Mouse (Mus musculus) testis, adult 2 months (tissue): ENCODE data around the gene Plcb4. TPM values are rescaled to one million over a fixed set of nuclear protein-coding genes. Genes with fewer than 3 reads are reported as not detected.

Experiments used
- H3K27ac ChIP-seq: fragments of 200-500 bp; 2 replicates; pipeline ENCODE4 v1.5.1; 2012; ENCODE audit warnings: low read depth, low read length; ENCODE audit not compliant: control insufficient read depth, insufficient read depth
- H3K27me3 ChIP-seq: fragments of 200-500 bp; 2 replicates; pipeline ENCODE4 v1.6.1; 2012; ENCODE audit warnings: mild to moderate bottlenecking, low read length, moderate library complexity; ENCODE audit not compliant: control insufficient read depth, insufficient read depth
- H3K36me3 ChIP-seq: fragments of 200-500 bp; 2 replicates; pipeline ENCODE4 v1.6.1; 2012; ENCODE audit warnings: mild to moderate bottlenecking, low read length; ENCODE audit not compliant: control insufficient read depth, insufficient read depth
- H3K4me1 ChIP-seq: fragments of 200-500 bp; 2 replicates; pipeline ENCODE4 v1.6.1; 2012; ENCODE audit warnings: low read length; ENCODE audit not compliant: control insufficient read depth, insufficient read depth
- H3K4me3 ChIP-seq: fragments of 200-500 bp; 2 replicates; pipeline ENCODE4 v1.5.1; 2012; ENCODE audit warnings: low read depth, mild to moderate bottlenecking, low read length, moderate library complexity, mixed read lengths; ENCODE audit not compliant: control insufficient read depth
- CTCF ChIP-seq: fragments of 200-500 bp; IDR thresholded peaks from 2 replicates; pipeline ENCODE4 v1.5.1; 2012; ENCODE audit warnings: low read depth, mild to moderate bottlenecking, inconsistent platforms, low read length, moderate library complexity; ENCODE audit not compliant: control insufficient read depth, insufficient read depth, insufficient replicate concordance
- POLR2A ChIP-seq: fragments of 200-500 bp; IDR thresholded peaks from 2 replicates; pipeline ENCODE4 v1.6.1; 2012; ENCODE audit warnings: low read depth, mild to moderate bottlenecking, inconsistent platforms, low read length, moderate library complexity; ENCODE audit not compliant: control insufficient read depth
- polyA plus RNA-seq: library from polyadenylated mRNA; depleted of rRNA; stranded (reverse); fragments of >200 nt; gene quantifications from 2 replicates; pipeline ENCODE4 v1.2.3, GENCODE M21; 2012

Plcb4 gene
- polyA plus RNA-seq, 1 experiment: 12.3 TPM

- peak overlapping the region; percentile 56 for H3K4me3 ChIP-seq
- no peaks in the 10 kb centered on the region for H3K36me3 ChIP-seq
- no peaks in the 10 kb centered on the region for H3K4me1 ChIP-seq
- no peak overlapping the region for H3K27ac ChIP-seq
- TF ChIP-seq POLR2A (no peak), CTCF (no peak)
- H3K27me3 ChIP-seq: no peaks in the 10 kb centered on the region
Observed at GRCm38 (mm10) chr2:135873146-135873545, 214.3 kb downstream of the Plcb4 start.

- Histone ChIP-seq H3K36me3 (no peaks in the 10 kb centered on the region), H3K27me3 (no peaks in the 10 kb centered on the region), H3K27ac (no peak overlapping the region), H3K4me3 (peak overlapping the region; percentile 32; the same call in 1 of the 2 replicates), H3K4me1 (no peaks in the 10 kb centered on the region)
- TF ChIP-seq POLR2A: no peak
- TF ChIP-seq CTCF: no peak
Observed at GRCm38 (mm10) chr2:135873761-135874160, 214.9 kb downstream of the Plcb4 start.

- no peak overlapping the region for H3K27ac ChIP-seq
- H3K4me1 ChIP-seq: no peaks in the 10 kb centered on the region
- TF ChIP-seq CTCF (no peak), POLR2A (no peak)
- H3K36me3 ChIP-seq: no peaks in the 10 kb centered on the region
- no peaks in the 10 kb centered on the region for H3K27me3 ChIP-seq
- no peak overlapping the region for H3K4me3 ChIP-seq
Observed at GRCm38 (mm10) chr2:135875549-135875948, 216.7 kb downstream of the Plcb4 start.

- no peaks in the 10 kb centered on the region for H3K36me3 ChIP-seq
- H3K4me1 ChIP-seq: no peaks in the 10 kb centered on the region
- H3K27me3 ChIP-seq: no peaks in the 10 kb centered on the region
- TF ChIP-seq POLR2A (no peak), CTCF (no peak)
- H3K4me3 ChIP-seq: no peak overlapping the region
- no peak overlapping the region for H3K27ac ChIP-seq
Observed at GRCm38 (mm10) chr2:135879356-135879755, 220.5 kb downstream of the Plcb4 start.

GRCm38 (mm10) chr2:135880269-135880760 lies 221.5 kb downstream of the Plcb4 start:
- no peaks in the 10 kb centered on the region for H3K27me3 ChIP-seq
- no peaks in the 10 kb centered on the region for H3K36me3 ChIP-seq
- H3K4me3 ChIP-seq: no peak overlapping the region
- TF ChIP-seq CTCF (no peak), POLR2A (no peak)
- H3K4me1 ChIP-seq: no peaks in the 10 kb centered on the region
- no peak overlapping the region for H3K27ac ChIP-seq

GRCm38 (mm10) chr2:135883359-135883758 lies 224.5 kb downstream of the Plcb4 start:
- Histone ChIP-seq H3K27ac (no peak overlapping the region), H3K4me3 (no peak overlapping the region)
- TF ChIP-seq CTCF (no peak), POLR2A (no peak)

GRCm38 (mm10) chr2:135884534-135885180 lies 225.8 kb downstream of the Plcb4 start:
- H3K4me1 ChIP-seq: no peaks in the 10 kb centered on the region; the same call in 1 of the 2 replicates
- H3K27me3 ChIP-seq: no peaks in the 10 kb centered on the region
- TF ChIP-seq POLR2A (no peak), CTCF (no peak)
- no peak overlapping the region for H3K4me3 ChIP-seq
- H3K27ac ChIP-seq: no peak overlapping the region
- no peaks in the 10 kb centered on the region for H3K36me3 ChIP-seq

More at GRCm38 (mm10) chr2:135883359-135883758, 224.5 kb downstream of the Plcb4 start:
- Histone ChIP-seq H3K4me1 (no peaks in the 10 kb centered on the region; the same call in 1 of the 2 replicates), H3K36me3 (no peaks in the 10 kb centered on the region), H3K27me3 (no peaks in the 10 kb centered on the region)
